Comparison of ENCODE assay signal across 9 mouse cellular contexts in genomic region chr7:139538541-139538940, GRCm38 (mm10). TPM values are rescaled to one million over a fixed set of nuclear protein-coding genes. Genes with fewer than 3 reads are reported as not detected.
A peak's percentile ranks its signal among the peaks of the same experiment; 100 is the strongest.
DNase-seq lines count a peak whose midpoint lies in the region; ATAC-seq and TF ChIP-seq lines count a peak whose summit lies in the region.
"Had no signal": no experiment of that assay in that cellular context is flagged by ENCODE, and none has a peak within 500 bp of the region (broad histone marks: within the 10 kb centered on the region; RNA-seq: fewer than 3 reads in every experiment).

No protein-coding gene starts in this region.

- no peak overlapping the region for H3K27ac ChIP-seq in kidney, adult 2 months (ENCODE audit: insufficient read depth, low read depth, low read length)
- H3K27ac ChIP-seq in kidney, embryonic 14.5 days (ENCODE audit: low read depth, low read length) = no peak overlapping the region
- H3K27ac ChIP-seq in lung, embryonic 14.5 days (ENCODE audit: low read depth) = no peak overlapping the region
- no peak overlapping the region for H3K27ac ChIP-seq in forebrain, embryonic 12.5 days

- TF ChIP-seq POLR2A in kidney, adult 2 months (IDR thresholded peaks at IDR 0.05; ENCODE audit: low read depth, low read length) = no peak
- TF ChIP-seq POLR2A in brain, embryonic 14.5 days (IDR thresholded peaks at IDR 0.05; ENCODE audit: borderline replicate concordance, extremely low read depth, insufficient read depth, insufficient read length, poor library complexity, severe bottlenecking) = no peak

- H3K27me3 ChIP-seq in kidney, adult 2 months (replicated peaks; ENCODE audit: control insufficient read depth, insufficient read depth, low read length) = no peaks in the 10 kb centered on the region
- no peaks in the 10 kb centered on the region for H3K27me3 ChIP-seq in kidney, embryonic 14.5 days (ENCODE audit: control insufficient read depth, insufficient read depth, low read length)
- no peaks in the 10 kb centered on the region for H3K27me3 ChIP-seq in lung, embryonic 14.5 days (ENCODE audit: insufficient read depth, low read length)
- H3K27me3 ChIP-seq in forebrain, embryonic 12.5 days = peaks cover 96% of the 10 kb centered on the region
- H3K27me3 ChIP-seq: Patski had no signal

- WGBS in kidney, adult 2 months = 79% methylated on average over 2 of the region's 2 CpGs
- WGBS in kidney, embryonic 14.5 days = 89% methylated on average over 2 of the region's 2 CpGs
- WGBS in lung, embryonic 14.5 days = 80% methylated on average over 2 of the region's 2 CpGs
- WGBS in forebrain, embryonic 12.5 days = 82% methylated on average over 2 of the region's 2 CpGs

- no peak overlapping the region for H3K4me3 ChIP-seq in kidney, adult 2 months (ENCODE audit: insufficient read depth, low read depth, low read length)
- H3K4me3 ChIP-seq in kidney, embryonic 14.5 days (ENCODE audit: low read length) = no peak overlapping the region
- H3K4me3 ChIP-seq in lung, embryonic 14.5 days (ENCODE audit: low read depth, low read length) = no peak overlapping the region
- H3K4me3 ChIP-seq in forebrain, embryonic 12.5 days (replicated peaks) = no peak overlapping the region

- TF ChIP-seq CTCF in kidney, adult 2 months (conservative IDR thresholded peaks at IDR 0.05; ENCODE audit: insufficient read depth, insufficient read length, low read depth, low read length) = no peak
- TF ChIP-seq CTCF in brain, embryonic 14.5 days (IDR thresholded peaks at IDR 0.05; ENCODE audit: borderline replicate concordance, extremely low read depth, insufficient read depth, insufficient read length) = no peak
- TF ChIP-seq CTCF in lung, embryonic 14.5 days (IDR thresholded peaks at IDR 0.05; ENCODE audit: low read depth) = no peak

- H3K4me1 ChIP-seq in kidney, adult 2 months (ENCODE audit: control insufficient read depth, insufficient read depth, low read length) = no peaks in the 10 kb centered on the region
- H3K4me1 ChIP-seq in kidney, embryonic 14.5 days (ENCODE audit: control insufficient read depth, insufficient read depth, low read length) = no peaks in the 10 kb centered on the region
- no peaks in the 10 kb centered on the region for H3K4me1 ChIP-seq in lung, embryonic 14.5 days (ENCODE audit: insufficient read depth)
- H3K4me1 ChIP-seq in forebrain, embryonic 12.5 days = no peaks in the 10 kb centered on the region

- H3K4me2 ChIP-seq in kidney, embryonic 14.5 days (replicated peaks; ENCODE audit: low read depth, low read length) = no peak overlapping the region
- H3K4me2 ChIP-seq in lung, embryonic 14.5 days = no peak overlapping the region
- H3K4me2 ChIP-seq in forebrain, embryonic 12.5 days = no peak overlapping the region

- no peaks in the 10 kb centered on the region for H3K9me3 ChIP-seq in kidney, embryonic 14.5 days (ENCODE audit: control insufficient read depth, low read length)
- no peaks in the 10 kb centered on the region for H3K9me3 ChIP-seq in lung, embryonic 14.5 days (ENCODE audit: low read depth, low read length)
- no peaks in the 10 kb centered on the region for H3K9me3 ChIP-seq in forebrain, embryonic 12.5 days

- no peak for ATAC-seq in kidney, embryonic 14.5 days (ENCODE audit: low FRiP score, low TSS enrichment)
- no peak for ATAC-seq in lung, embryonic 14.5 days (ENCODE audit: insufficient read depth)
- no peak for ATAC-seq in forebrain, embryonic 12.5 days (ENCODE audit: low FRiP score)
- ATAC-seq: Patski had no signal

- peak; percentile 53 for DNase-seq in kidney, adult 2 months
- DNase-seq in brain, embryonic 14.5 days (ENCODE audit: low read depth) = peak; percentile 49
- DNase-seq in gastrocnemius, adult 8-10 months (ENCODE audit: low spot score in 2 of 2) = peak; percentile 29 to 38
- DNase-seq in lung, embryonic 14.5 days = peak; percentile 46
- no peak for DNase-seq in embryo, embryonic 10 days (ENCODE audit: low spot score)

- no peaks in the 10 kb centered on the region for H3K36me3 ChIP-seq in kidney, adult 2 months (ENCODE audit: control insufficient read depth, insufficient read depth, low read length)
- H3K36me3 ChIP-seq in kidney, embryonic 14.5 days (ENCODE audit: control insufficient read depth, insufficient read depth, low read length) = no peaks in the 10 kb centered on the region
- H3K36me3 ChIP-seq in lung, embryonic 14.5 days (ENCODE audit: insufficient read depth) = peaks cover 26% of the 10 kb centered on the region
- no peaks in the 10 kb centered on the region for H3K36me3 ChIP-seq in forebrain, embryonic 12.5 days (replicated peaks)

- no peak overlapping the region for H3K9ac ChIP-seq in kidney, embryonic 14.5 days (ENCODE audit: low read depth, low read length)
- H3K9ac ChIP-seq in lung, embryonic 14.5 days = no peak overlapping the region
- no peak overlapping the region for H3K9ac ChIP-seq in forebrain, embryonic 12.5 days

RNA-seq across cellular contexts. Expression of gene Nkx6-2, which starts 44.1 kb away (rescaled TPM):
- 0.06 TPM in 1 of 2 replicates, not detected in the other for polyA plus RNA-seq in kidney, adult 2 months (2012; rRNA removed)
- polyA plus RNA-seq in kidney, embryonic 14.5 days (2014; fragmentation: Nextera tagmentation; extraction: Ambion mirVana) = not detected in 2 replicates
- 5.4 and 6.8 TPM in 2 replicates for polyA plus RNA-seq in brain, embryonic 14.5 days (2012; rRNA removed)
- not detected for total RNA-seq in gastrocnemius, adult 8-10 months (2022)
- not detected in 2 replicates for polyA plus RNA-seq in lung, embryonic 14.5 days (2014; fragmentation: Nextera tagmentation; extraction: Ambion mirVana)
- 5.9 and 8.4 TPM in 2 replicates for polyA plus RNA-seq in forebrain, embryonic 12.5 days (2016; fragmentation: Nextera tagmentation; extraction: Ambion mirVana)
- polyA plus RNA-seq: limb, embryonic 11.5 days had no signal
